Mouse (Mus musculus): ENCODE measurements around the gene Ttll11.

Gene Ttll11

DNA sequence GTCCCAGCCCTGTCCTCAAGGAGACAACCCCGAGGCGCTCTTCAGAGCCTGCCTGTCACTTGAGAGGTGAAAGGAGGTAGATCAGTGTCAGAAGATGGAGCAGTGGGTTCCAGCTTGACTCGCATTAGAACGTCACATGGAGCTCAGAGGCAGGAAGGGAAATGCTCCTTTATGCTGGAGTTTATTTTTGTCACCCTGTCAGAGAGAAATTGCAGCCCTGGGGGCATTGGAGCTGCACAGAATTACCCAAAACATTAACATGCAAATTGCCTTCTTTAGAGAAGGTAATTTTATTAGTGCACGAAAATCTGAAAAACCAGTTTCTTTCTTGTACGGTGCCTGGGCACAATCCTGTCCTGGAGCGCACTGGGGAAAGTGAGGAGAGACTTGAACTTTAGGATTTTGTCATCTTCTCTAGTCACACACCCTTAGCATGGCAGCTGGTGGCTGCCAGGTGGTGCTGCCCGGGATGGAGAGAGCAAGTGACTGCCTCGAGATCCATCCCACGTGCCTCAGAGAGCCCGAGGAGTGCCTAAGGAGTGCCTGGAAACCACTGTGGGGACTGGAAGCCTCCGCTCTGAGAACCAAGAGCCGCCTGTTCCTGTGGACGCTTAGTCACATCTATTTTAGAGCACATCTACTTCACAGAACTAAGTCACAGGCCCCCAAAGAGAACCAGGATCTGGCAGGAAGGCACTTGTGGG is 211.7 kb downstream of the Ttll11 start:
- no peak for DNase-seq (ENCODE audit: low spot score)

DNA sequence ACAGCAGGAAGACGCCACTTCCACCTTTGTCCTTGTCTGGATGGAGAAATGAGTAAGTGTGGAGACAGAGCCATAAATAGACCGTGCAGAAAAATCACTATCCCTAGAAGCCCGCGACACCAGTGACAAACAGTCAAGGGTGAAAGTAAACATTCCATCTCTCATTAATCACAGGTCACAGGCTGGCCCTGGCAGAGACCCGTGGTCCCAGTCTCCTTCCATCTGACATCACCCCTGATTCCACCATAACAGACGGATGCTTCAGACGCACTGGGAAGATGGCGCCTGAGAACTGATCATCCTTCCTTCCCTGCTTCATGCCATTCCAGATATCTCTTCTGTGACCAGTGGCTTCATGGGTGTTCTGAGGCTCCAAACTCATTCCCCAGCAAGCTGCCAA is 215.4 kb downstream of the Ttll11 start:
- no peak for DNase-seq (ENCODE audit: low spot score)

DNA sequence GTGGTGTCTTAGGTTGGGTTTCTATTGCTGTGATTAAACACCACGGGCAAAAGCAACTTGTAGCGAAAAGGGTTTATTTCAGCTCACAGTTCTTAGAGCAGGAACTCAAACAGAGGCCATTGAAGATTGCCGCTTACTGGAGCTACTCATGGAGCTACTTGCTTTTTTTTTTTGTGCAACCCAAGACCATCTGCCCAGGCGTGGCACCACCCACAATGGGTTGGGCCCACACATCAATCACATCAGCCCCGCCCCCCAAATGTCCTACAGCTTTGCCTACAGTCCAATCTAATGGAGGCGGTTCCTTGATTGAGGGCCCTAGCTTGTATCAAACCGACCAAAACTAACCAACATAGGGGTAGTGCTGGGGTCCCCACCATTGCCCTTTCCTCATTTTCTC is 215.9 kb downstream of the Ttll11 start:
- no peak for DNase-seq (ENCODE audit: low spot score)

DNA sequence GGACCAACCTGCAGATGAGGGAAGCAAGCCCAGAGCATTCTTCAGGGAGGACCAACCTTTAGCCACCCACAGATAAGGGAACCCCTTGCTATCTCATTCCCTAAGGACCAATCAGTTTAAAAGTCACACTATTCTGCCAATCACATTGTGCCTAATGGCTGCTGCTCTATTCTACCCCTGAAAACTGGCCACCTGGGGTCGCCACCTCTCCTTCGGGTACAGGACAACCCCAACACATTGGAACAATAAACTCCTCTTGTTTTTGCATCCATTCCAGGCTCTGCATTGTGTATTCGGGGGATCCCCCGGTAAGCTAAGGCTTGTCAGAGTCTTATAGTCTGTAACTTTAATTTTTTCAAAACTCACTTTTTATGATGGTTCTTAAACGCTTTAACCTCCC is 218.3 kb downstream of the Ttll11 start:
- DNase-seq (ENCODE audit: low spot score) = no peak

- DNase-seq (ENCODE audit: low spot score) = no peak
Observed at GRCm38 (mm10) chr2:35760867-35761266, 218.8 kb downstream of the Ttll11 start.

GRCm38 (mm10) chr2:35760352-35760751 is 219.4 kb downstream of the Ttll11 start:
- no peak for DNase-seq (ENCODE audit: low spot score)

DNA sequence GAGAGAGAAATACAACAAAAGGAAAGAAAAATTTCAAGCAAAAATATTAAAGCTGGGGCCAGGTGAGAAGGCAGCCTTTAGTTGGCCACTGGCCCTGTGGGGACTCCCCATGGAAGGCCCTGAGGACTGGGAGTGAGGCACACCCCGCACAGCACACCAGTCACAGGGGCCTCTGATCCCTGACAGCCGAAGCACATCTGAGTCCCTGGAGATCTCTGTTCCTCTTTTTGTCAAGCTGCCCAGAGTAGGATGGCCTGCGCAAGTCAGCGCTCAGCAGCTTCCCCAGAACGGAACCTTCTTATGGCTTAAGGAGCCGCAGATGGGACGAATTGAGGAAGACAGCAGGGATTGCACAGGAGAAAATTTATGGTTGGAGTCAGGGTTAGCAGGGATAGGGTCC is 223.2 kb downstream of the Ttll11 start:
- DNase-seq (ENCODE audit: low spot score) = no peak

GRCm38 (mm10) chr2:35751781-35752505 is 227.8 kb downstream of the Ttll11 start:
- no peak for DNase-seq (ENCODE audit: low spot score)

GRCm38 (mm10) chr2:35750533-35751141 is 229.1 kb downstream of the Ttll11 start:
- DNase-seq (ENCODE audit: low spot score) = no peak

DNA sequence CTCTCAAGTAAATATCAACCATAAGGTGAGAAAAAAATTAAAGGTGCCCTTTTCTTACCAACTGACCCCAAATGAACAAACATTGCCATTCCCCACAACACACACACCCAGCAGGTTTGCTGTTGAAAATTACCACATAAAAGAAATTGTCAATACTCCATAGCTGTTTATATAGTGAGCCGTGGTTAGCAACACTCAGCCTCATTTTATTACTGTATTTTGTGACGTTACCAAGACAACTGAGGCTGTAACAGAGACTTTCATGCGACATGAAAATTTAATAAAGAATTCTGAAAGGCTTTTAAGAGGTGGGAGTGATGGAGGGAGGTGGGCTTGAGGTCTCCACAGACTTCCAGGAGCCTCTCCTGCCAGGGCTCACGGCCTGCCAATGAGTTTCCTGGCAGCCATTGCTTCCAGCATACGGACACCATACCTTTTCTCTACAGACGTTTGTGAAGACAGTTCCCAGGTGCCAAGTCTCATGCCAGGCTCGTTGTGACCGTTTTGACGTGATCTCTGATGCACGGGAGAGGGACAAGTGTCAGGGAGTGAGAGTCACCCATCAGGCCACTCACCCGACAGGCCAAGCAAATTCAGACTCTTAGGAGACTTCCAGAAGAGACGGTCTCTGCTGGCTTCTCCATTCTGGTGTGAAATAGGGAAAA is 232.2 kb downstream of the Ttll11 start:
- no peak for DNase-seq (ENCODE audit: low spot score)

GRCm38 (mm10) chr2:35746638-35747037 is 233.1 kb downstream of the Ttll11 start:
- DNase-seq (ENCODE audit: low spot score) = no peak

DNA sequence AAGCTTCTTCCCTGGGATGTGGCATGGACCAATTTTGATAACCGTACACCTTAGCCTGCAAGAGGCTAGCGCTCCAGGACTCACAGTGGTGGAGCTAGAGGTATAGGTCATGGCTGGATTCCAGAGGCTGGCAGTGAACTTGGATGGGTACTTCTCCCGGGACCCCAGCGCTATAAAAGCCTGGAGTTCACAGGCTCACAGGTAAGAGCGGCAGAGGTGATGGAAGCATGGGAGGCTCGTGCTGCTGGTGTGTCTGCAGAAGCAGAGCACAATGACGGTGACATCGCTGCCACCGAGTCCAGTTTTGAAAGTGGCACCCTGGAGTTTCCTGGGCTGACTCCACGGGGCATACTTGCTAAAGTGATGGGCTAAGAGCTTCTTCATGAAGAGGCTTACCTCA is 233.8 kb downstream of the Ttll11 start:
- no peak for DNase-seq (ENCODE audit: low spot score)

DNA sequence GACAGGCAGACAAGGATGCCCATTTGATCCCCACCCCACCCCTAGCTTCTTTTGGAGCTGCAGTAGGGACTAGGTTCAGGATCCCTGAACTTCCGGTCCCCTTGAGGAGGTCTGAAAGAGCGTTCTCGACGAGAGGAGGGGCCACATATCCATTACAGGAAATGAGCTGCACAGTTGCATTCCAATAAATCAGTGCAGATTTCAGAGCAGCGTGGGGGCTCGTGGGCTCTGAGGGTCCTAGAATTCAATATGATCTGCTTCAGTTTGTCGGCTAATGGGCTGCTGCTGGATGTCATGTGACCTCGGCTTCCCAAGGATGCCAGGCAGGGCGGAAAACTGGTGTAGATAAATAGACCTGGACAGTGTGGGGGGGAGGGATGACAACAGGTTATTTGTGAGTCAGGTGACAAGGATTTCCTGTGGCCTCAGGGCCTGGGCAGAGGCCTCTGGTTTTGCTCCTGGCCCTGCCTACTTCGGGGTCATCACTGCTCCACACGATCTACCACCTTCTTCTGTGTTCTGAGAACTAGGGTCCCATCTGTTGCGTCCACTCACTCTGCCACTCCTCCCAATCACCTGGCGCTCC is 240.0 kb downstream of the Ttll11 start:
- no peak for DNase-seq (ENCODE audit: low spot score)

GRCm38 (mm10) chr2:35737467-35738027 is 242.2 kb downstream of the Ttll11 start:
- no peak for DNase-seq (ENCODE audit: low spot score)

DNA sequence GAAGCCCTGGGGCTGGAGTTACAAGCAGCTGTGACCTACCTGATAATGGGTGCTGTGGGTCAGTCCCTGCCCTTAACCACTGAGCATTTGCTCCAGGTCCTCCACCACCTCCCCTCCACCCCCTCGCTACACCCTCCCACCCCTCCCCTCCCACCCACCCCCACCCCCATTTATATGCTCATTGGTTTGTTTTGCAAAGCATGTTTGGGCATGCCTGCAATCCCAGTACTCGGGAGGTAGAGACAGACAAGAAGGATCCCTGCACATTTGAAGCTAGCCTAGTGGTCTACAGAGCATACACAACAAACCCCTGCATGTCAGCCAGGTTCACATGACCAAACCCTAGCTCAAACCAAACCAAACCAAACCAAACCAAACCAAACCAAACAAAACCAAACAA is 243.7 kb downstream of the Ttll11 start:
- no peak for DNase-seq (ENCODE audit: low spot score)

DNA sequence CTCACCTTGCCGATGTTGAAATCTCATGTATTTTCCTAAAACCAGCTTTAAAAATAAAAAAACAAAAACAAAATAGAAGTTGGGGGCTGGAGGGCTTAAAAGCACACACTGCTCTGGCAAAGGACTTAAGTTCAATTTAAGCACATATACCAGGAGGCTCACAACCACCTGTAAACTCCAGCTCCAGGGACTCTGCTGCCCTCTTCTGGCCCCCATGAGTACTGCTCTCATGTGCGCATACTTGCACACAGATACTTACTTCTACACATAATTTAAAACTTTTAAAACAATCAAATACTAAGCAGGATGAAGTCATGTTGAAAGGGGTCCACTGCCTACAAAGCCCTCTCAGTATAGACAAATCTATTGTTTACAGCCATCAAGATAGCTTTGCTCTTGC is 244.7 kb downstream of the Ttll11 start:
- no peak for DNase-seq (ENCODE audit: low spot score)

GRCm38 (mm10) chr2:35731671-35732449 is 247.9 kb downstream of the Ttll11 start:
- DNase-seq (ENCODE audit: low spot score) = peak; percentile 8

GRCm38 (mm10) chr2:35729077-35730065 is 250.3 kb downstream of the Ttll11 start:
- no peak for DNase-seq (ENCODE audit: low spot score)

- DNase-seq (ENCODE audit: low spot score) = no peak
Observed at GRCm38 (mm10) chr2:35728633-35729032, 251.1 kb downstream of the Ttll11 start.

GRCm38 (mm10) chr2:35723691-35724090 is 256.0 kb downstream of the Ttll11 start:
- no peak for DNase-seq (ENCODE audit: low spot score)
